Mouse (Mus musculus) ES-Bruce4 (cell line): ENCODE results near the gene Igsf8.

Experiments
- CTCF ChIP-seq: IDR thresholded peaks from one replicate; pipeline ENCODE4 v1.8.1; 2011; ENCODE audit warnings: low read depth, low read length
- EP300 ChIP-seq: IDR thresholded peaks from 2 replicates; pipeline ENCODE4 v1.6.1; 2011; ENCODE audit warnings: low read depth, low read length; ENCODE audit not compliant: insufficient read depth
- POLR2A ChIP-seq: IDR thresholded peaks from one replicate; pipeline ENCODE4 v1.8.1; 2011; ENCODE audit warnings: low read length; ENCODE audit not compliant: insufficient read depth

DNA sequence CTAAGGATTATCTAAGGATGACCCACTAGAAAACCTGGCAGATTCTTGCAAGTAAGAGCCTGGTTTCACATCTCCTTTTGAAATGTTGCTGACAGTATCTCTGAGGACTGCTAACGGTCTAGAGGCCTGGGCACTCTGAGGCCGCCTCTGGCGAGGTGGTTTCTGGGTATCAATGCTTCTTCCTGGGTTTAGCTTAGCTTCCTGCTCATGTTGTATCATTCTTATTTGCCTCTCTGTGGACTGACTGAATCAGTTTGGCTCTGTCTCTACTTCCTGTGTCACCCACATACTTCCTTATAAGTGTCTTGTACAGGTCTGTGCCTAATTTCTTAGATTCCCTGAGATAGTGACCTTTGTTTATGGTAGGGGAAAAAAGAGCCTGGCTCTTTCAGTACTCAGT lies 15.7 kb downstream of the Igsf8 start:
- TF ChIP-seq CTCF (no peak), EP300 (no peak), POLR2A (no peak)
